Mouse (Mus musculus): ENCODE measurements at regions not wholly inside any gene's neighbourhood (a gene's known extent, or its start where the extent isn't known, plus 50 kb on each side); places are given as distances from the start of the nearest gene placed in this dataset.

DNA sequence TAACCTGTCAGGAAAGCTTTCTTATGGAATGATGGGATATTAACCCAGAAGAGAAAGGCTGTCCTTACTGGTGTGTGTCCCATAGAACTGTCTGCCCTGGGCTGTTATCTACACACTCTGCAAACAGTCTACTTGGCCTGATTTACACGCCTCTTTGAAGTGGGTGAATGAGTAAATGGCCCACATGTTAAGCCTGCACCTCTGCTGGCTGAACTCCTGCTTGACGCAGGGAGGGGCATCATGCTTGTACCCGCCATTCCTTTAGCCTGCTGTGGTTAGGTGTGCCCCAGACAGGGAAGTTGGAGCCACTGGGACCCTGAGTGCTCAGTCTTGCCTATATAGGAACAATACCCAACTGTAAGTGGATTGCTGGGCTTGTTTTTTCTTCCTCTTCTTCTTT lies 371.3 kb upstream of the Ubash3b start:
- Histone ChIP-seq H3K4me3 (no peak overlapping the region), H3K4me2 (peak overlapping the region; percentile 44), H3K9ac (no peak overlapping the region), H3K27ac (peak overlapping the region; percentile 59), H3K9me3 (replicated peaks) (no peaks in the 10 kb centered on the region), H3K27me3 (no peaks in the 10 kb centered on the region), H3K36me3 (no peaks in the 10 kb centered on the region), H3K4me1 (replicated peaks) (peaks cover 22% of the 10 kb centered on the region)
- WGBS = 35% methylated on average over 3 of the region's 3 CpGs
- no peak; the same call in 1 of the 2 replicates for ATAC-seq (replicated peaks; ENCODE audit: insufficient number of reproducible peaks, insufficient read depth, low FRiP score, low read depth)

DNA sequence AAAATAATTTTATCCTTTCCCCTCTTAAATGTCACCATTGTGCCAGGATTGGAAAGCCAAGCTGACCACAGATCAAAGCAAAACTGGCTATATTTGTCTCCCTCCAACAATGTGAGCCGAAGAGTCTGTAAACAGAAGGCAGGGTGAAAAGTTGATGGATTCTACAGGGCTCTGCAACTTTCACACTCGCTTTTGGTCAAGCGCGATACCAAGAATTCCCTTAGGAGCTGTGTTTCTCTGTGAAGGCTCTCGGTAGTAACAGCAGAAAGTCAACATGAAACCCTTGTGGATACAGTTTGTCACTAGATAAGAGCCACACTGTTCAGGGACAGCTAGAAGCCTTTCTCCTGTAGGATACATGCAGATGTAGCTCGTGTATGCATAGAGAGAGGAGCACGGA lies 370.8 kb upstream of the Ubash3b start:
- no peaks in the 10 kb centered on the region for H3K9me3 ChIP-seq (replicated peaks)
- H3K4me2 ChIP-seq = peak overlapping the region; percentile 44
- H3K36me3 ChIP-seq = no peaks in the 10 kb centered on the region
- ATAC-seq (replicated peaks; ENCODE audit: insufficient number of reproducible peaks, insufficient read depth, low FRiP score, low read depth) = no peak
- 34% methylated on average over 7 of the region's 7 CpGs for WGBS
- no peak overlapping the region; the same call in 1 of the 2 replicates for H3K9ac ChIP-seq
- H3K27ac ChIP-seq = peak overlapping the region; percentile 59
- H3K4me1 ChIP-seq (replicated peaks) = peaks cover 22% of the 10 kb centered on the region
- no peak overlapping the region for H3K4me3 ChIP-seq
- no peaks in the 10 kb centered on the region for H3K27me3 ChIP-seq

DNA sequence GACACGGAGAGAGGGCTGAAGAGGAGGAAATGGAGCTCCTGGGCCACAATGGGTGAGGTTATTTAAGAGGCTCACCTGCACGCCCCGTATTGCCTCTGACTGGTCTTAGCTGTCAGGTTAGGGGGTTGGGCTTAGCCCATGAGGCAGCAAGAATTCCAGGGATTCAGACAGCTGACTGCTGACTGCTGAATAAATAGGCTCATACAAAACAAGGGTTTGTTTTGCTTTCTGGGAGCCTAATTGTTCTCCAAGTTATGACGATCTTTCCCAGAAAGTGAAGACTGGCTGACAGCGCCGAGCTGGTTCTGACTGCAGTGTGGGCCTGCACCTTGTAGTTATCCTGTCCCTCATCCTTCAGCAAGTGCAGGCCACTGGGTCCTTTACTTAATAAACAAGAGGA lies 370.1 kb upstream of the Ubash3b start:
- no peaks in the 10 kb centered on the region for H3K36me3 ChIP-seq
- no peak overlapping the region for H3K27ac ChIP-seq
- ATAC-seq (replicated peaks; ENCODE audit: insufficient number of reproducible peaks, insufficient read depth, low FRiP score, low read depth) = no peak
- no peak overlapping the region for H3K4me2 ChIP-seq
- H3K9me3 ChIP-seq (replicated peaks) = no peaks in the 10 kb centered on the region
- no peak overlapping the region for H3K4me3 ChIP-seq
- no peaks in the 10 kb centered on the region for H3K27me3 ChIP-seq
- H3K4me1 ChIP-seq (replicated peaks) = peaks cover 22% of the 10 kb centered on the region
- H3K9ac ChIP-seq = no peak overlapping the region
- 70% methylated on average over 6 of the region's 6 CpGs for WGBS

DNA sequence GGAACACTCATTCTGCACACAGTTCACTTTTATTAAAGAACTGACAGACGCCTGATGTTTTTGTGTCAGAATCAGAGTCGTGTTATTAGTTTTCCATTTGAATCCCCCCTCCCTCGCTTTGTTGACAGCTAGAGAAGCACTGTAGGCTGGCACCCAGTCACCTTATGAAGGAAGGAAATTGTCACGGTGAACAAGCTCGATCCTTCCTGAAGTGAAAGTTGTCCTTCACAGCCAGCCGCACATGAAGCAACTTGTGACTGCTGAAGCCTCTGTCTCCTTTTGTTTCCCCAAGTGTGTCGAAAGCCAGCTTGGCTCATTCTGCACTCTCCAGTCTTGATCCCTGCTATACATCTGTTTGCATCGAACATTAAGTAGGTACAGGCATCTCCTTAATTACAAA lies 364.6 kb upstream of the Ubash3b start:
- Histone ChIP-seq H3K9ac (no peak overlapping the region), H3K27me3 (no peaks in the 10 kb centered on the region), H3K4me1 (replicated peaks) (peaks cover 11% of the 10 kb centered on the region; the same call in 1 of the 2 replicates), H3K36me3 (no peaks in the 10 kb centered on the region), H3K4me3 (no peak overlapping the region), H3K9me3 (replicated peaks) (no peaks in the 10 kb centered on the region), H3K27ac (no peak overlapping the region), H3K4me2 (no peak overlapping the region; the same call in 1 of the 2 replicates)
- 50% methylated on average over 8 of the region's 8 CpGs for WGBS
- ATAC-seq (replicated peaks; ENCODE audit: insufficient number of reproducible peaks, insufficient read depth, low FRiP score, low read depth) = no peak

DNA sequence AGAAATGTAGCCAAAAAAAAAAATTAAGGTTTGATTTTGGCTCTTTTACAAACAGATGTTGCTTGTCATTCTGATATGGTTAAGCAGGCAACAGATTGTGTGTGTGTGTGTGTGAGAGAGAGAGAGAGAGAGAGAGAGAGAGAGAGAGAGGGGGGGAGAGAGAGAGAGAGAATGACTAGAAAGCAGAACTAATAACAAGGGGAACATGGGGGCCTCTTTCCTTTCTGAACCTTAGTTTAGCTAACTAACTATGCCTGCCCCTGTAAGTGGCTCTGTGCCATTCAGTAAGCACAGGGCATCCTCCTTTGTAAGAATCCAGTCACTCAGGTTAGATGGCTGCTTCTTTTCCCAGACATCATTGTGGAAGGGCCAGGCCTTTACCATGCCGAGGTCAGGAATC lies 364.0 kb upstream of the Ubash3b start:
- ATAC-seq (replicated peaks; ENCODE audit: insufficient number of reproducible peaks, insufficient read depth, low FRiP score, low read depth) = no peak
- H3K9me3 ChIP-seq (replicated peaks) = no peaks in the 10 kb centered on the region
- H3K36me3 ChIP-seq = no peaks in the 10 kb centered on the region
- WGBS = 64% methylated on average over 1 of the region's 1 CpGs
- H3K4me3 ChIP-seq = no peak overlapping the region
- H3K9ac ChIP-seq = no peak overlapping the region
- H3K27ac ChIP-seq = peak overlapping the region; percentile 64; the same call in 1 of the 2 replicates
- H3K4me1 ChIP-seq (replicated peaks) = peaks cover 11% of the 10 kb centered on the region; the same call in 1 of the 2 replicates
- H3K4me2 ChIP-seq = no peak overlapping the region
- no peaks in the 10 kb centered on the region for H3K27me3 ChIP-seq

DNA sequence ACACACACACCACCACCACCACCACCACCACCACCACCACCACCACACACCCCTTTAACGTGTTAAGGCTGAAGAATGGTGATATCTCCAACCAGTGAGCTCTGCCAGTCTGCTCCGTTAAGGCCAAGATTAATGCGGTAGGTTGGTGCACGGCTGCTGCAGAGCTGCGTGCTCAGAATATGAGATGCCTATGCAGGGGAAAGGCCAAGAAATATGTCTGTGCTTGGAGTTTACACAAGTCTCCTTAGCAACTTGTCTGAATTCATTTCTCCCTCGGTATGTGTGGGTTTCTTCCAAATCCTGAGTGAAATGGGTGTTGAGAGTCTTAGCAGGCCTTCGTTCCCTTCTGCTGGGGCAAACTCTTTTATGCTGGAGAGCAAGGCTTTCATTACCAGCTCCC lies 363.1 kb upstream of the Ubash3b start:
- Histone ChIP-seq H3K9me3 (replicated peaks) (no peaks in the 10 kb centered on the region), H3K4me3 (no peak overlapping the region), H3K4me2 (no peak overlapping the region), H3K36me3 (no peaks in the 10 kb centered on the region), H3K4me1 (replicated peaks) (peaks cover 11% of the 10 kb centered on the region; the same call in 1 of the 2 replicates), H3K9ac (no peak overlapping the region), H3K27ac (peak overlapping the region; percentile 64), H3K27me3 (no peaks in the 10 kb centered on the region)
- 51% methylated on average over 7 of the region's 7 CpGs for WGBS
- no peak for ATAC-seq (replicated peaks; ENCODE audit: insufficient number of reproducible peaks, insufficient read depth, low FRiP score, low read depth)

DNA sequence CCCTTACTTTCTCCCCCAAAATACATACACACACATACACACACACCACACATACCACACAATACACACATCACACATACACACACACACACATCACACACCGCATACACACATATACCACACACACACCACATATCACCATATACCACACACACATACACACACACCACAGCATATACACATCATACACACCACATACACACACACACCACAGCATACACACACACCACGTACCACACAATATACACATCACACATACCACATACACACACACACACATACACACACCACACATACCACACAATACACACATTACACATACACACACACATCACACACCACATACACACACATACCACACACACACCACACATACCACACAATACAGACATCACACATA lies 362.5 kb upstream of the Ubash3b start:
- Histone ChIP-seq H3K9ac (no peak overlapping the region), H3K4me2 (no peak overlapping the region), H3K36me3 (no peaks in the 10 kb centered on the region), H3K4me3 (no peak overlapping the region), H3K9me3 (replicated peaks) (no peaks in the 10 kb centered on the region), H3K27ac (no peak overlapping the region), H3K27me3 (no peaks in the 10 kb centered on the region), H3K4me1 (replicated peaks) (peaks cover 11% of the 10 kb centered on the region; the same call in 1 of the 2 replicates)
- no peak for ATAC-seq (replicated peaks; ENCODE audit: insufficient number of reproducible peaks, insufficient read depth, low FRiP score, low read depth)
- WGBS = 93% methylated on average over 2 of the region's 2 CpGs

DNA sequence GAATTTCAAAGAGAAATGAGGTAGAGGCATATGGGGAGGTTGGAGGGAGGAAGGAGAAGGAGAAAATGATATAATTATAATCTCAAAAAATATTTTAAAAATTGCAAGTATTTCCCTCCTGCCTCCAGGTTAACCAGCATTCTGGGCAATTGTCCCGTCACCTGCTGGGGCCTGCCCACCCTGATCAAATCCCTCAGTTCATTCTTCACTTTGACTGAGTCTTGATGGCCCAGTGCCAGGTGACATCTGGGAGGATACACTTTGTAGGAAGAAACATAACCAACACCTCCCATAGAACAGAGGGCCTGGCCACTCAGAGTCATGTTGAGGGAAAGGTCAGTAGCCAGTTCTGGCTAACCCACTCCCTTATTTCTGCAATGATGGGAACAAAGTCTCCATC lies 360.8 kb upstream of the Ubash3b start:
- Histone ChIP-seq H3K4me1 (replicated peaks) (peaks cover 11% of the 10 kb centered on the region; the same call in 1 of the 2 replicates), H3K27me3 (no peaks in the 10 kb centered on the region), H3K4me3 (no peak overlapping the region), H3K36me3 (no peaks in the 10 kb centered on the region), H3K27ac (no peak overlapping the region), H3K4me2 (no peak overlapping the region), H3K9ac (no peak overlapping the region), H3K9me3 (replicated peaks) (no peaks in the 10 kb centered on the region)
- ATAC-seq (replicated peaks; ENCODE audit: insufficient number of reproducible peaks, insufficient read depth, low FRiP score, low read depth) = no peak
- WGBS = 84% methylated on average over 1 of the region's 1 CpGs

DNA sequence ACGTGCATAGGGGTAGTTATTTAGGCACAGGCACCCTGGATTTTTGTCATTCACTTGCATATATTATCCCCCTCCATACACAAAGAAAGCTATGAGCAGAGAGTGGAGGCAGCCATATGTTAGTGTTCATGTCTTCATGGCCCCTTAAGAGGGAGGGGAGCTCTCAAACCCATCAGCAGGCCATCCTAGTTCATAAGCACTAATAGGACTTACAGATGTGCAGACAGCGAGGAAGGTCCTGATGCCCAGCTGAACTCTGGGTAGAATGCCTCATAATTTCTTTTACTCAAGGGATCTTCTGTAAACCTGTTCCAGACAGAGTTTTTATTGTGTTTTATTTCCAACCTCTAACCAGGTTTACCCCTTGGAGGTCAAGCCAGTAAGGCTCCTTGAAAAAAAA lies 356.3 kb upstream of the Ubash3b start:
- no peak overlapping the region for H3K27ac ChIP-seq
- H3K4me3 ChIP-seq = no peak overlapping the region
- H3K9me3 ChIP-seq (replicated peaks) = no peaks in the 10 kb centered on the region
- H3K4me2 ChIP-seq = no peak overlapping the region
- H3K9ac ChIP-seq = no peak overlapping the region
- no peaks in the 10 kb centered on the region for H3K36me3 ChIP-seq
- WGBS = 90% methylated on average over 2 of the region's 2 CpGs
- H3K27me3 ChIP-seq = no peaks in the 10 kb centered on the region
- peaks cover 8% of the 10 kb centered on the region; the same call in 1 of the 2 replicates for H3K4me1 ChIP-seq (replicated peaks)
- ATAC-seq (replicated peaks; ENCODE audit: insufficient number of reproducible peaks, insufficient read depth, low FRiP score, low read depth) = no peak

DNA sequence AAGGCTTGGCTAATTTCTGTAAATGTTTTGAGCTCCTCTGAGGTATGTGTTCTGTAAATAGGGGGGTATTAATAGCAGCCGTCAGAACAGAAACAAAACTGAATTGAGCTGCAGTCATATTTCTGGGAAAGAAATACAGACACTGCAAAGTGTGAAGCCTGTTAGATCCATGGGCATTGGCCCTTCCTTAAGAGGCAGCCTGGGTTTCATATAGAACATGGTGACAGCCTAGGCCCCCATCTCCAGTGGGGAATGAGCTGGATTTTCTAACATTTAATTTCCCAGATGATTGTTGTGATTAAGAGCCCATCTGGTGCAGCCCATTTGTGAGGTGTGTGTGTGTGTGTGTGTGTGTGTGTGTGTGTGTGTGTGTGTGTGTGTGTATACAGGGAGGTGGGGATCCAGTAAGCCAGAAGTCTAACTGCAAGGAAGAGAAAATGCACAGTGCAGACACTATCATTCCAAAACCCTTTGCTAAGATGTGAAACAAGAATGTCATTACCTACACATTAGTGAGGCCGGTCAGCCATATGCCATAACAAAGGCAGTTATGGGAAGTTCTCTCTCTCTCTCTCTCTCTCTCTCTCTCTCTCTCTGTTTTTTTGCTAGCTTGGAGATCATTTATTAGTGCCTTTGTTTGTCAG lies 355.7 kb upstream of the Ubash3b start:
- Histone ChIP-seq H3K27ac (no peak overlapping the region), H3K9me3 (replicated peaks) (no peaks in the 10 kb centered on the region), H3K4me1 (replicated peaks) (peaks cover 8% of the 10 kb centered on the region; the same call in 1 of the 2 replicates), H3K36me3 (no peaks in the 10 kb centered on the region), H3K4me2 (no peak overlapping the region), H3K27me3 (no peaks in the 10 kb centered on the region), H3K4me3 (no peak overlapping the region), H3K9ac (no peak overlapping the region)
- WGBS = 59% methylated on average over 2 of the region's 2 CpGs
- no peak for ATAC-seq (replicated peaks; ENCODE audit: insufficient number of reproducible peaks, insufficient read depth, low FRiP score, low read depth)

DNA sequence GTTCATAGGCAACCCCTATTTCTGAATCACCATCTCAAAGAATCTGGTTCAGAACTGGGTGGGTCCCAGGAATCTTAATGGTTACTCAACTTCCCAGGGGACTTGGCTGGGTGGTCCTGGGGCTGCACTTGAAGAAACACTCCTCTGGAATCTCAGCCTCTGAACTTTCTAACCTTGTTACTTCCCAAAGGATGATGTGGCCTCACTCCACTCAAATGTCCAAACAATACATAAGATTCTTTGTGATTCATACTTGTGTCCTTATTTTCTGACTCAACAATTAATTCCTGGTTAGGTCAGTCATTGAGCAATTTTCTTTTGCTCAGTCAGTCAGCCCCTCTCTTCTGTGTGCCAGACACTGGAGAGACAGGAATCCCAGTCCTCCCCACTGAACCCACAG lies 353.7 kb upstream of the Ubash3b start:
- no peak for ATAC-seq (replicated peaks; ENCODE audit: insufficient number of reproducible peaks, insufficient read depth, low FRiP score, low read depth)

DNA sequence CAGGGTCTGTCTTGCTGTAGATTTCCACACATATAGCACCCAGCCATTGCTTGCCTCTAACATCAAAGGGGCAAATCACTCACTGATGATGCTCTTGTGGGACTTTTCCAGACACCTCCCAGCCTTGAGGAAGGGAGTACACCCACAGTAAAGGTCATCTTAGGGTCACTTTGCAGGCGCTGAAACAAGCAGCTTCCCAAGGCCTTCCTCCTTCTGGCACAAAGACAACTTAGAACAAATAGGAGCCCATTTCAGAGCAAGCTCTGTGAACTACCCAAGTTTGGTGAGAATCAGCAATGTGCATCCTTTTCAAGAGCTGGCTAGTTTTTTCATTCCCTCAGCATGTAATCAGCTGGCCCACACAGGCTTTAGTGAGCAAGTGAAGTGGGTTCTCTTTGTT lies 352.2 kb upstream of the Ubash3b start:
- H3K27me3 ChIP-seq = no peaks in the 10 kb centered on the region
- 36% methylated on average over 1 of the region's 1 CpGs for WGBS

More for the DNA sequence above, 353.7 kb upstream of the Ubash3b start:
- H3K27me3 ChIP-seq = no peaks in the 10 kb centered on the region
- peaks cover 8% of the 10 kb centered on the region for H3K4me1 ChIP-seq (replicated peaks)
- H3K9ac ChIP-seq = no peak overlapping the region
- no peaks in the 10 kb centered on the region for H3K9me3 ChIP-seq (replicated peaks)
- H3K4me2 ChIP-seq = no peak overlapping the region
- no peak overlapping the region for H3K27ac ChIP-seq
- H3K36me3 ChIP-seq = no peaks in the 10 kb centered on the region
- no peak overlapping the region for H3K4me3 ChIP-seq

More for the DNA sequence above, 352.2 kb upstream of the Ubash3b start:
- Histone ChIP-seq H3K9ac (no peak overlapping the region), H3K4me2 (no peak overlapping the region), H3K27ac (no peak overlapping the region), H3K4me3 (no peak overlapping the region), H3K9me3 (replicated peaks) (no peaks in the 10 kb centered on the region), H3K4me1 (replicated peaks) (peaks cover 10% of the 10 kb centered on the region), H3K36me3 (no peaks in the 10 kb centered on the region)
- no peak for ATAC-seq (replicated peaks; ENCODE audit: insufficient number of reproducible peaks, insufficient read depth, low FRiP score, low read depth)
